Mouse (Mus musculus) neural tube, embryonic 13.5 days (tissue): ENCODE results near the gene Snrnp48. TPM values are rescaled to one million over a fixed set of nuclear protein-coding genes. Genes with fewer than 3 reads are reported as not detected.

Source experiments
- ATAC-seq: fragments of 200-750 bp; cut with Nextera tagmentation; 2 replicates; pipeline ENCODE4 v1.8.0; 2017; ENCODE audit warnings: low read depth, mild to moderate bottlenecking, moderate TSS enrichment, moderate library complexity
- H3K27ac ChIP-seq: fragments of 300-500 bp; sonication (generic); replicated peaks from 2 replicates; pipeline ENCODE4 v1.5.1; 2015; ENCODE audit warnings: moderate library complexity, mild to moderate bottlenecking, inconsistent platforms
- H3K27me3 ChIP-seq: fragments of 300-500 bp; sonication (generic); 2 replicates; pipeline ENCODE4 v1.6.1; 2015; ENCODE audit warnings: mild to moderate bottlenecking, inconsistent platforms
- H3K36me3 ChIP-seq: fragments of 300-500 bp; sonication (generic); 2 replicates; pipeline ENCODE4 v1.6.1; 2015; ENCODE audit warnings: mild to moderate bottlenecking, inconsistent platforms
- H3K4me1 ChIP-seq: fragments of 300-500 bp; sonication (generic); replicated peaks from 2 replicates; pipeline ENCODE4 v1.6.1; 2015; ENCODE audit warnings: inconsistent platforms
- H3K4me2 ChIP-seq: fragments of 300-500 bp; sonication (generic); 2 replicates; pipeline ENCODE4 v1.6.1; 2015; ENCODE audit warnings: inconsistent platforms, mild to moderate bottlenecking, moderate library complexity
- H3K4me3 ChIP-seq: fragments of 300-500 bp; sonication (generic); 2 replicates; pipeline ENCODE4 v1.5.1; 2015; ENCODE audit warnings: mild to moderate bottlenecking, inconsistent platforms
- H3K9ac ChIP-seq: fragments of 300-500 bp; sonication (generic); 2 replicates; pipeline ENCODE4 v1.6.1; 2015; ENCODE audit warnings: moderate library complexity, mild to moderate bottlenecking, inconsistent platforms
- H3K9me3 ChIP-seq: fragments of 300-500 bp; sonication (generic); 2 replicates; pipeline ENCODE4 v1.6.1; 2016; ENCODE audit warnings: inconsistent platforms
- WGBS: fragments of 180-500 bp; shearing (Covaris S2); methylation state at CpG from one replicate; pipeline ENCODE4 v1.1.7; 2015; 5-methylcytosine and 5-hydroxymethylcytosine counted together
- polyA plus RNA-seq: library from polyadenylated mRNA; unstranded; fragments of >200 nt; fragmentation: Nextera tagmentation; extraction: Ambion mirVana; gene quantifications from 2 replicates; pipeline ENCODE4 v1.2.1, GENCODE M21; 2015

The Snrnp48 gene
- polyA plus RNA-seq, 1 experiment from 2014 or later = 27.8 TPM

GRCm38 (mm10) chr13:38272624-38273023 is 67.9 kb downstream of the Snrnp48 start:
- H3K27me3 ChIP-seq = no peaks in the 10 kb centered on the region
- H3K4me3 ChIP-seq = no peak overlapping the region
- H3K27ac ChIP-seq = no peak overlapping the region
- no peak overlapping the region for H3K4me2 ChIP-seq
- no peaks in the 10 kb centered on the region for H3K4me1 ChIP-seq
- WGBS = 57% methylated on average over 3 of the region's 3 CpGs
- H3K36me3 ChIP-seq = no peaks in the 10 kb centered on the region
- no peak overlapping the region for H3K9ac ChIP-seq
- ATAC-seq = no peak
- H3K9me3 ChIP-seq = no peaks in the 10 kb centered on the region

Other genes starting within 250 kb of the Snrnp48 start
- gene Ssr1, start 210.7 kb upstream of the Snrnp48 start, polyA plus RNA-seq = 60.6 and 76.5 TPM in 2 replicates
- 54.0 and 59.3 TPM in 2 replicates for gene Riok1, start 167.9 kb upstream of the Snrnp48 start, polyA plus RNA-seq
- 1.6 and 1.7 TPM in 2 replicates for gene Cage1, start 167.9 kb upstream of the Snrnp48 start, polyA plus RNA-seq
- gene Dsp, start 53.6 kb upstream of the Snrnp48 start, polyA plus RNA-seq = 0.15 and 0.22 TPM in 2 replicates
- gene Bmp6, start 140.2 kb downstream of the Snrnp48 start, polyA plus RNA-seq = 2.4 and 2.7 TPM in 2 replicates